Mouse (Mus musculus): ENCODE measurements around the gene Mllt6. TPM values are rescaled to one million over a fixed set of nuclear protein-coding genes. Genes with fewer than 3 reads are reported as not detected.

The Mllt6 gene
- total and polyA plus RNA-seq, 3 experiments = 24.3 to 55.6 (median 43.0) TPM

DNA sequence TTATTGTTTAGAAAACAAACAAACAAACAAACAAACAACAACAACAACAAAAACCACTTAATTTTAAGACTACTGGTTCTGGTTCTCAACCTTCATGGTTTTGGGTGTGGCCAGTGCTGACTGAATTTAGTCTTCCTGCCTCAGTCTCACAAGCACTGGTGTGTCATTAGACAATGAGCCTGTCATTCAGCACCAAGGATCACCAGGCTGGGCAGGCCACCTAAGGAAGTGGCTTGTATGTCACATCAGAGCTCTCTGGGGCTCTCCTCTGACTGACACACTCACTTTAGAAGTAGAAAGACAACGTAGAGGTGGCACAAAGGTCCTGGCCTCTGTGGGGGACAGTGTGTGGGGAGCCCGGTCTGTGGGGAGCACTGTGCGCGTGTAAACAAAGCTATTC, 55.8 kb downstream of the Mllt6 start:
- no peak for TF ChIP-seq ZKSCAN1 (IDR thresholded peaks at IDR 0.05; ENCODE audit: borderline replicate concordance, low read depth, low read length)
- no peak for TF ChIP-seq NRF1 (IDR thresholded peaks at IDR 0.05; ENCODE audit: low read depth, low read length)
- no peak for TF ChIP-seq TCF12 (IDR thresholded peaks at IDR 0.05; ENCODE audit: low read depth, low read length)
- no peak for TF ChIP-seq GABPA (IDR thresholded peaks at IDR 0.05; ENCODE audit: insufficient replicate concordance, low read depth, low read length)
- TF ChIP-seq KAT2A (IDR thresholded peaks at IDR 0.05; ENCODE audit: insufficient replicate concordance, low read length) = no peak
- TF ChIP-seq ETS1 (conservative IDR thresholded peaks at IDR 0.05; ENCODE audit: low read depth, low read length) = no peak
- TF ChIP-seq USF1 (IDR thresholded peaks at IDR 0.05; ENCODE audit: low read depth, low read length) = no peak
- no peak for TF ChIP-seq UBTF (IDR thresholded peaks at IDR 0.05; ENCODE audit: low read depth, low read length)
- TF ChIP-seq USF2 (conservative IDR thresholded peaks at IDR 0.05; ENCODE audit: low read depth, low read length) = no peak
- TF ChIP-seq RAD21 (IDR thresholded peaks at IDR 0.05; ENCODE audit: low read depth, low read length) = no peak
- TF ChIP-seq ZNF384 (IDR thresholded peaks at IDR 0.05; ENCODE audit: low read depth, low read length) = no peak
- TF ChIP-seq JUN (IDR thresholded peaks at IDR 0.05; ENCODE audit: insufficient read depth, low read depth, low read length) = no peak
- TF ChIP-seq JUND (conservative IDR thresholded peaks at IDR 0.05; ENCODE audit: low read depth, low read length) = no peak
- no peak for TF ChIP-seq CTCF (conservative IDR thresholded peaks at IDR 0.05 in 1 of 2, IDR thresholded peaks at IDR 0.05 in 1 of 2; ENCODE audit: low read depth in 2 of 2, low read length in 2 of 2)
- no peak for TF ChIP-seq BHLHE40 (IDR thresholded peaks at IDR 0.05; ENCODE audit: low read depth, low read length)
- peaks cover 19 to 51% of the 10 kb centered on the region in 2 experiments for H3K4me1 ChIP-seq (ENCODE audit: control insufficient read depth in 1 of 2, insufficient read depth in 2 of 2)
- dilution Hi-C loops (cut with MboI; ENCODE audit: extremely low pct_ligation_motif_present, extremely low pct_unique_long_range_greater_than_20kb, low sequenced_read_pairs) = no loop called here
- no peak for DNase-seq (ENCODE audit: extremely low read depth)
- H3K27me3 ChIP-seq (replicated peaks) = no peaks in the 10 kb centered on the region
- H3K27ac ChIP-seq (ENCODE audit: insufficient read depth, low read depth) = peak overlapping the region; percentile 20
- no peak overlapping the region for H3K4me3 ChIP-seq (replicated peaks in 1 of 3; ENCODE audit: low read depth in 2 of 3, low read length in 2 of 3, poor library complexity in 1 of 3)
- peaks cover 51 to 86% of the 10 kb centered on the region in 2 experiments for H3K36me3 ChIP-seq (replicated peaks in 1 of 2; ENCODE audit: control insufficient read depth in 1 of 2, insufficient read depth in 1 of 2, low read length in 1 of 2)
- peaks cover 19% of the 10 kb centered on the region for H3K9me3 ChIP-seq (replicated peaks; ENCODE audit: low read length)
- no peaks in the 10 kb centered on the region for H3K79me2 ChIP-seq (replicated peaks; ENCODE audit: control insufficient read depth, extremely low read depth, insufficient read depth, poor library complexity, severe bottlenecking)
- in situ Hi-C loops (cut with MboI; ENCODE audit: low pct_ligation_motif_present, low pct_unique_long_range_greater_than_20kb, low sequenced_read_pairs) = no loop called here
- H3K4me2 ChIP-seq (ENCODE audit: insufficient read depth, low read depth, poor library complexity, severe bottlenecking) = no peak overlapping the region
- no peak overlapping the region for H3K9ac ChIP-seq (ENCODE audit: insufficient read depth, low read depth)

DNA sequence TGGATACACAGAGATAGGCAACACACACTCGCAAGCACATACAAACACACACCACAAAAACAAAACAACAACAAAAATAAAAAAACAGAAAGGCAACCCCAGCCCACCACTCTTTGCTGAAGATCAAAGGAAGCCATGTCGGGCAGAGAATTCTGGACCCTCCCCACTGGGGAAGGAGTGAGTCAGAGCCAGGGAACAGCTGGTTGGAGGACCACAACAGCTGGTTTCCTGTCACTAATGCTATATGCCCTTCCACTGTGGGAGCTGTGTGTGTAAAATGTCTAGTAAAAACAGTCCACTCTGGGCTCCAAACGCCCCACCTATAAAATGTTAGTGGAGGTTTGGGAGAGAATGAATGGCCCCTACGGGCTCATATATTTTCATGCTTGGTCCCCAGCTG, 58.1 kb downstream of the Mllt6 start:
- Histone ChIP-seq H3K9ac (ENCODE audit: insufficient read depth, low read depth) (no peak overlapping the region), H3K27ac (ENCODE audit: insufficient read depth, low read depth) (no peak overlapping the region), H3K9me3 (replicated peaks; ENCODE audit: low read length) (peaks cover 16% of the 10 kb centered on the region), H3K36me3 (replicated peaks in 1 of 2; ENCODE audit: control insufficient read depth in 1 of 2, insufficient read depth in 1 of 2, low read length in 1 of 2) (peaks cover 63 to 88% of the 10 kb centered on the region in 2 experiments), H3K4me3 (replicated peaks in 1 of 3; ENCODE audit: low read depth in 2 of 3, low read length in 2 of 3, poor library complexity in 1 of 3) (no peak overlapping the region), H3K79me2 (replicated peaks; ENCODE audit: control insufficient read depth, extremely low read depth, insufficient read depth, poor library complexity, severe bottlenecking) (no peaks in the 10 kb centered on the region), H3K4me1 (ENCODE audit: control insufficient read depth in 1 of 2, insufficient read depth in 2 of 2) (peaks cover 13 to 40% of the 10 kb centered on the region in 2 experiments), H3K27me3 (replicated peaks) (no peaks in the 10 kb centered on the region), H3K4me2 (ENCODE audit: insufficient read depth, low read depth, poor library complexity, severe bottlenecking) (no peak overlapping the region)
- in situ Hi-C loops (cut with MboI; ENCODE audit: low pct_ligation_motif_present, low pct_unique_long_range_greater_than_20kb, low sequenced_read_pairs) (no loop called here), dilution Hi-C loops (cut with MboI; ENCODE audit: extremely low pct_ligation_motif_present, extremely low pct_unique_long_range_greater_than_20kb, low sequenced_read_pairs) (no loop called here)
- no peak for TF ChIP-seq MYC (IDR thresholded peaks at IDR 0.05; ENCODE audit: low read depth, low read length)
- TF ChIP-seq NELFE (IDR thresholded peaks at IDR 0.05; ENCODE audit: low read depth, low read length) = no peak
- no peak for TF ChIP-seq RAD21 (IDR thresholded peaks at IDR 0.05; ENCODE audit: low read depth, low read length)
- DNase-seq (ENCODE audit: extremely low read depth) = no peak
